Mouse (Mus musculus): ENCODE data around the gene Gm10073. TPM values are rescaled to one million over a fixed set of nuclear protein-coding genes. Genes with fewer than 3 reads are reported as not detected.
"Not testable (repeated sequence)": the region's sequence is repeated elsewhere in the genome, so short reads cannot be mapped to it uniquely, and the experiment has no call there.

The Gm10073 gene
- polyA plus RNA-seq, 1 experiment from 2014 or later, result 7.3 TPM

GRCm38 (mm10) chr8:106609076-106609903 is 36.0 kb upstream of the Gm10073 start:
- no peak overlapping the region for H3K27ac ChIP-seq (ENCODE audit: low read depth)
- no peak overlapping the region for H3K9ac ChIP-seq (replicated peaks)
- no peaks in the 10 kb centered on the region for H3K36me3 ChIP-seq (replicated peaks; ENCODE audit: insufficient read depth, low read length)
- H3K9me3 ChIP-seq (ENCODE audit: low read length), result no peaks in the 10 kb centered on the region
- peaks cover 18% of the 10 kb centered on the region for H3K4me1 ChIP-seq (ENCODE audit: insufficient read depth)
- DNase-seq (no peak), ATAC-seq (no peak)
- no peak overlapping the region for H3K4me3 ChIP-seq (ENCODE audit: low read depth, low read length)
- 53% methylated on average over 7 of the region's 7 CpGs for WGBS (ENCODE audit: insufficient replicate concordance)
- no peak for TF ChIP-seq EP300 (IDR thresholded peaks at IDR 0.05; ENCODE audit: low read depth)
- TF ChIP-seq CTCF (IDR thresholded peaks at IDR 0.05; ENCODE audit: low read depth), result no peak
- H3K27me3 ChIP-seq (ENCODE audit: insufficient read depth, low read length), result peaks cover 8% of the 10 kb centered on the region
- no peak overlapping the region for H3K4me2 ChIP-seq (ENCODE audit: low read depth, low read length)

DNA sequence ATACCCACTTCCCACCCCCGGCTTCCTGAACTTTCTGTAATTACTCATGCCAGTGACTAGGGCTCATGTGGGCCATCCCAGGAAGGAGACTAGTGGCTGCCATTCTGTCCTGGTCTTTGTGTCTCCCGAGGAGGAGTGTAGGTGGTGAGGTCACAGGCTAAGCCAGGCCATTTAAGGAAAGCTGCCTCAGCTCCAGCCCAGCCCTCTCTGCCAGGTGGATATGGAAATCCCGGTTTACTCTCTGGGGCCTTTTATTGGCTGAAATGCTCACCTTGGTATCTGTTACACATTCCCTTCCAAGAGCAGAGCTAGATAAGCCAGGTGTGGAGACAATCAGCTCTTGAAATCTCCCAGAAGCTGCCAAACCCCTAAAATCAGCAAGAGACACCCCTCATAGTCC is 35.2 kb upstream of the Gm10073 start:
- no peak overlapping the region for H3K27ac ChIP-seq (ENCODE audit: low read depth)
- H3K9ac ChIP-seq (replicated peaks), result no peak overlapping the region
- WGBS (ENCODE audit: insufficient replicate concordance), result 46% methylated on average over 3 of the region's 3 CpGs
- no peak overlapping the region for H3K4me3 ChIP-seq (ENCODE audit: low read depth, low read length)
- H3K27me3 ChIP-seq (ENCODE audit: insufficient read depth, low read length), result peaks cover 16% of the 10 kb centered on the region
- no peaks in the 10 kb centered on the region for H3K36me3 ChIP-seq (replicated peaks; ENCODE audit: insufficient read depth, low read length)
- no peaks in the 10 kb centered on the region for H3K9me3 ChIP-seq (ENCODE audit: low read length)
- DNase-seq (no peak), ATAC-seq (no peak)
- no peak overlapping the region for H3K4me2 ChIP-seq (ENCODE audit: low read depth, low read length)
- no peak for TF ChIP-seq EP300 (IDR thresholded peaks at IDR 0.05; ENCODE audit: low read depth)
- no peak for TF ChIP-seq CTCF (IDR thresholded peaks at IDR 0.05; ENCODE audit: low read depth)
- H3K4me1 ChIP-seq (ENCODE audit: insufficient read depth), result peaks cover 18% of the 10 kb centered on the region

DNA sequence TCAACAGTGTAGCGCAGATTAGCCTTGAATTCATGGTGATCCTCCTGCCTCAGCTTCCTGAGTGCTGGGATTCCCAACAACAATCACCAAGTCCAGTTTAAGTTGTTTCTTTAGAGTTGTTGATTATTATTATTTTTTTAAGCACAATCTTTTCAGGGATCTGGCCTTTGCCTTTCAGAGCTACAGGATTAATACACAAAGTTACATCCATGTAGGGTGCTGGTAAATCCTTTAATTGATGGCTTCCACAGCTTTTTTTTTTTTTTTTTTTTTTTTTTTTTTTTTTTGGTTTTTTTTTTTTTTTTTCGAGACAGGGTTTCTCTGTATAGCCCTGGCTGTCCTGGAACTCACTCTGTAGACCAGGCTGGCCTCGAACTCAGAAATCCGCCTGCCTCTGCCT is 34.5 kb upstream of the Gm10073 start:
- peaks cover 22% of the 10 kb centered on the region for H3K27me3 ChIP-seq (ENCODE audit: insufficient read depth, low read length)
- H3K4me2 ChIP-seq (ENCODE audit: low read depth, low read length); H3K36me3 ChIP-seq (replicated peaks; ENCODE audit: insufficient read depth, low read length); H3K27ac ChIP-seq (ENCODE audit: low read depth); H3K4me3 ChIP-seq (ENCODE audit: low read depth, low read length); H3K9ac ChIP-seq (replicated peaks); ATAC-seq; H3K9me3 ChIP-seq (ENCODE audit: low read length); DNase-seq: not testable (repeated sequence)
- WGBS (ENCODE audit: insufficient replicate concordance), result 73% methylated on average over 3 of the region's 4 CpGs
- H3K4me1 ChIP-seq (ENCODE audit: insufficient read depth), result peaks cover 23% of the 10 kb centered on the region

DNA sequence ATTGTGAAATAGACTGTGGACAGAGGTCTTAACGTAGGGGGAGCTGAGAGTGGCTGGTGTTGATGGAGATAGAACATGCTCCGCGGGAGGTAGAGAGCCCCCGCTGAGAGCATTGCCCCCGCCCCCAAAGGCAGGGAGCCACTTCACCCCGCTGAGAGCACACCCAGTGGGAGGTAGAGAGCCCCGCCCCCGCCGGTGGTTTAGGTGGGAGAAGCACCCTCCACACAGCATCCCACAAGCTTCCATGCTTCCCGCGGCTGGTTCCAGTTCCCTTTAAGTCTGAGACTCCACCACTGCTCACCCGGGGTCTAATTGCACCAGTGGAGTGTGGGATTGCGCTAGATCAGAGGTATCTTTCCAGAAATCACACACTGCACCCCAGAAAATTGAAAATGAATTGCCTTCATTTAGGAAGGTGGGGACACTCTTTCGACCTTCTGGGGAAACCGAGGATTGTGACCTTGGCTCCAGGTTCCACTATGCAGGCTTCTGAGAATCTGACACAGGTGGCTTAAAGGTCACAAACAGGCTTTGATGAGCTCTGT is 33.4 kb upstream of the Gm10073 start:
- H3K36me3 ChIP-seq (replicated peaks; ENCODE audit: insufficient read depth, low read length), result no peaks in the 10 kb centered on the region
- WGBS (ENCODE audit: insufficient replicate concordance), result 23% methylated on average over 15 of the region's 15 CpGs
- no peak overlapping the region for H3K4me3 ChIP-seq (ENCODE audit: low read depth, low read length)
- peak overlapping the region; percentile 51 for H3K4me2 ChIP-seq (ENCODE audit: low read depth, low read length)
- H3K27ac ChIP-seq (ENCODE audit: low read depth), result peak overlapping the region; percentile 91
- H3K9me3 ChIP-seq (ENCODE audit: low read length), result no peaks in the 10 kb centered on the region
- ATAC-seq (no peak), DNase-seq (peak; percentile 30)
- peaks cover 21% of the 10 kb centered on the region for H3K4me1 ChIP-seq (ENCODE audit: insufficient read depth)
- no peak for TF ChIP-seq EP300 (IDR thresholded peaks at IDR 0.05; ENCODE audit: low read depth)
- TF ChIP-seq CTCF (IDR thresholded peaks at IDR 0.05; ENCODE audit: low read depth), result no peak
- peaks cover 29% of the 10 kb centered on the region for H3K27me3 ChIP-seq (ENCODE audit: insufficient read depth, low read length)
- H3K9ac ChIP-seq (replicated peaks), result no peak overlapping the region

GRCm38 (mm10) chr8:106606121-106606520 is 32.9 kb upstream of the Gm10073 start:
- no peaks in the 10 kb centered on the region for H3K9me3 ChIP-seq (ENCODE audit: low read length)
- DNase-seq, result no peak
- peak overlapping the region; percentile 91 for H3K27ac ChIP-seq (ENCODE audit: low read depth)
- peaks cover 17% of the 10 kb centered on the region for H3K4me1 ChIP-seq (ENCODE audit: insufficient read depth)
- H3K36me3 ChIP-seq (replicated peaks; ENCODE audit: insufficient read depth, low read length), result no peaks in the 10 kb centered on the region
- no peak overlapping the region for H3K4me3 ChIP-seq (ENCODE audit: low read depth, low read length)
- TF ChIP-seq EP300 (IDR thresholded peaks at IDR 0.05; ENCODE audit: low read depth) (no peak), CTCF (IDR thresholded peaks at IDR 0.05; ENCODE audit: low read depth) (no peak)
- 23% methylated on average over 4 of the region's 4 CpGs for WGBS (ENCODE audit: insufficient replicate concordance)
- H3K4me2 ChIP-seq (ENCODE audit: low read depth, low read length), result peak overlapping the region; percentile 51
- H3K27me3 ChIP-seq (ENCODE audit: insufficient read depth, low read length), result peaks cover 29% of the 10 kb centered on the region
- ATAC-seq, result peak; percentile 28; the same call in 1 of the 2 replicates
- H3K9ac ChIP-seq (replicated peaks), result no peak overlapping the region

DNA sequence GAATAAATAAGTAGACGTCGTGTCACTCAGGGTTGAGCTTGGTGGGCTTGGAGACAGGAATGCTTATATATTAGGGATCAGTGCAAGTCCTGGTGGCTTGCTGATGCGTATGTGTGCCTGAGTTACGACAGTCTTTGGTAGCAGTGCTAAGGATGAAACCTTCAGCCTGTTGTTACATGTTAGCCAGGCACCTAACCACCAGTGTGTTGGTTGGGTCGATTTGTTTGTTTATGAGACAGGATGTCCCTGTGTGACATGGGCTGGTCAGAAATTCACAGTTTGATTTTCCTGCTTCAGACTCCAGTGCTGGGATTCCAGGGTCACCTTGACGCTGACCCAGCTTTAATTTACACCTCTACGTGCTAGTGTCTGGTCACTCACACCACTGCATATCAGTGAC is 32.4 kb upstream of the Gm10073 start:
- WGBS (ENCODE audit: insufficient replicate concordance), result 44% methylated on average over 7 of the region's 7 CpGs
- Histone ChIP-seq H3K4me1 (ENCODE audit: insufficient read depth) (peaks cover 17% of the 10 kb centered on the region), H3K9ac (replicated peaks) (no peak overlapping the region), H3K4me2 (ENCODE audit: low read depth, low read length) (peak overlapping the region; percentile 51), H3K4me3 (ENCODE audit: low read depth, low read length) (no peak overlapping the region), H3K9me3 (ENCODE audit: low read length) (no peaks in the 10 kb centered on the region), H3K27ac (ENCODE audit: low read depth) (peak overlapping the region; percentile 91), H3K36me3 (replicated peaks; ENCODE audit: insufficient read depth, low read length) (no peaks in the 10 kb centered on the region), H3K27me3 (ENCODE audit: insufficient read depth, low read length) (peaks cover 29% of the 10 kb centered on the region)
- DNase-seq (peak; percentile 27), ATAC-seq (peak; percentile 87)
- TF ChIP-seq CTCF (IDR thresholded peaks at IDR 0.05; ENCODE audit: low read depth), result no peak
- TF ChIP-seq EP300 (IDR thresholded peaks at IDR 0.05; ENCODE audit: low read depth), result no peak
